Mouse (Mus musculus) intestine, postnatal 0 days (tissue): Measurements from ENCODE around the gene Rfx4. TPM values are rescaled to one million over a fixed set of nuclear protein-coding genes. Genes with fewer than 3 reads are reported as not detected.

Experiments used
- ATAC-seq: fragments of 200-750 bp; cut with Nextera tagmentation; 2 replicates; pipeline ENCODE4 v1.8.0; 2017; ENCODE audit warnings: mild to moderate bottlenecking, moderate TSS enrichment, moderate library complexity
- H3K27ac ChIP-seq: fragments of 300-500 bp; sonication (generic); 2 replicates; pipeline ENCODE4 v1.5.1; 2014; ENCODE audit warnings: mild to moderate bottlenecking, low read depth, low read length, moderate library complexity
- H3K27me3 ChIP-seq: fragments of 300-500 bp; sonication (generic); replicated peaks from 2 replicates; pipeline ENCODE4 v1.6.1; 2014; ENCODE audit warnings: low read length, mixed read lengths; ENCODE audit not compliant: control insufficient read depth, insufficient read depth
- H3K36me3 ChIP-seq: fragments of 300-500 bp; sonication (generic); 2 replicates; pipeline ENCODE4 v1.6.1; 2014; ENCODE audit warnings: mild to moderate bottlenecking, moderate library complexity; ENCODE audit not compliant: control insufficient read depth, insufficient read depth
- H3K4me1 ChIP-seq: fragments of 300-500 bp; sonication (generic); replicated peaks from 2 replicates; pipeline ENCODE4 v1.6.1; 2014; ENCODE audit warnings: antibody characterized with exemption, low read length, mixed read lengths; ENCODE audit not compliant: control insufficient read depth, insufficient read depth
- H3K4me2 ChIP-seq: fragments of 300-500 bp; sonication (generic); replicated peaks from 2 replicates; pipeline ENCODE4 v1.6.1; 2014; ENCODE audit warnings: low read depth, mild to moderate bottlenecking, moderate library complexity
- H3K4me3 ChIP-seq: fragments of 300-500 bp; sonication (generic); 2 replicates; pipeline ENCODE4 v1.5.1; 2014; ENCODE audit warnings: low read depth, low read length
- H3K9ac ChIP-seq: fragments of 300-500 bp; sonication (generic); 2 replicates; pipeline ENCODE4 v1.6.1; 2014; ENCODE audit warnings: mild to moderate bottlenecking, low read depth, low read length
- H3K9me3 ChIP-seq: fragments of 300-500 bp; sonication (generic); 2 replicates; pipeline ENCODE4 v1.6.1; 2016; ENCODE audit warnings: mixed run types; ENCODE audit not compliant: control insufficient read depth
- CTCF ChIP-seq: sonication (generic); IDR thresholded peaks from 2 replicates; pipeline ENCODE4 v1.5.1; 2016; ENCODE audit warnings: low read depth, mild to moderate bottlenecking, control low read depth, antibody characterized with exemption, moderate library complexity
- WGBS: fragments of 180-500 bp; shearing (Covaris S2); extraction: QIAGEN DNeasy Blood & Tissue Kit; methylation state at CpG from one replicate; pipeline ENCODE4 v1.1.7; 2014; 5-methylcytosine and 5-hydroxymethylcytosine counted together
- polyA plus RNA-seq: library from polyadenylated mRNA; unstranded; fragments of >200 nt; fragmentation: Nextera tagmentation; extraction: Ambion mirVana; gene quantifications from 2 replicates; pipeline ENCODE4 v1.2.1, GENCODE M21; 2015

Rfx4 gene
- polyA plus RNA-seq, 1 experiment from 2014 or later, result not detected

GRCm38 (mm10) chr10:84817086-84817869 lies 61.4 kb downstream of the Rfx4 start:
- no peak for ATAC-seq
- Histone ChIP-seq H3K27ac (no peak overlapping the region), H3K36me3 (no peaks in the 10 kb centered on the region), H3K9ac (no peak overlapping the region), H3K4me1 (no peaks in the 10 kb centered on the region), H3K4me3 (no peak overlapping the region), H3K27me3 (no peaks in the 10 kb centered on the region), H3K4me2 (no peak overlapping the region), H3K9me3 (no peaks in the 10 kb centered on the region)
- no peak for TF ChIP-seq CTCF
- WGBS, result 79% methylated on average over 7 of the region's 7 CpGs

DNA sequence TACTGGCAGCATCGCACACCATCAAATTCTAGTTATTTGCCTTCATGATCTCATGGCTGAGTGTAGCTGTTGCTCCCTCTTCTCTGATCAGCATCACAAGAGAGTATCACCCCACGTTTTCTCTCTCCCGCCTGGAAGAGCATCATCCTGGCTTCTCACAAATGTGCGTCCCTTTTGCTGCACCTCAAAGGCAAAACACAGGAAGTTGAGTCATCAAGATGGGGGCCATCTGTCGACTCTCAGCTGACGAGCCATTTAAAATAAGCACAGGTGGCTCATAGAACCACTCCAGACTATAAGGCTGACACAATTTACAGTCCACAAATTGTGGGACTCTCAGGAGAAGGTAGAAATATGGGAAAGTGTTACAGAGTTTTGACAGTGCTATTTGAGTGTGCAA lies 63.8 kb downstream of the Rfx4 start:
- WGBS, result 52% methylated on average over 6 of the region's 6 CpGs
- Histone ChIP-seq H3K27ac (no peak overlapping the region), H3K36me3 (no peaks in the 10 kb centered on the region), H3K27me3 (no peaks in the 10 kb centered on the region), H3K4me2 (no peak overlapping the region), H3K4me1 (no peaks in the 10 kb centered on the region), H3K4me3 (no peak overlapping the region), H3K9me3 (no peaks in the 10 kb centered on the region), H3K9ac (no peak overlapping the region)
- no peak for ATAC-seq
- TF ChIP-seq CTCF, result no peak

GRCm38 (mm10) chr10:84820230-84820629 lies 64.4 kb downstream of the Rfx4 start:
- Histone ChIP-seq H3K9ac (no peak overlapping the region), H3K4me3 (no peak overlapping the region), H3K27ac (no peak overlapping the region), H3K4me2 (no peak overlapping the region), H3K9me3 (no peaks in the 10 kb centered on the region), H3K27me3 (no peaks in the 10 kb centered on the region), H3K36me3 (no peaks in the 10 kb centered on the region), H3K4me1 (no peaks in the 10 kb centered on the region)
- TF ChIP-seq CTCF, result no peak
- WGBS, result 61% methylated on average over 3 of the region's 3 CpGs
- ATAC-seq, result no peak

GRCm38 (mm10) chr10:84822741-84823151 lies 66.9 kb downstream of the Rfx4 start:
- TF ChIP-seq CTCF, result no peak
- Histone ChIP-seq H3K36me3 (no peaks in the 10 kb centered on the region), H3K27ac (no peak overlapping the region), H3K4me1 (no peaks in the 10 kb centered on the region), H3K27me3 (no peaks in the 10 kb centered on the region), H3K4me2 (no peak overlapping the region), H3K9me3 (no peaks in the 10 kb centered on the region), H3K9ac (no peak overlapping the region), H3K4me3 (no peak overlapping the region)
- WGBS, result 64% methylated on average over 9 of the region's 9 CpGs
- no peak for ATAC-seq

GRCm38 (mm10) chr10:84823621-84824020 lies 67.8 kb downstream of the Rfx4 start:
- Histone ChIP-seq H3K27me3 (no peaks in the 10 kb centered on the region), H3K4me3 (no peak overlapping the region), H3K4me2 (no peak overlapping the region), H3K27ac (no peak overlapping the region), H3K9me3 (no peaks in the 10 kb centered on the region), H3K36me3 (no peaks in the 10 kb centered on the region), H3K9ac (no peak overlapping the region), H3K4me1 (no peaks in the 10 kb centered on the region)
- ATAC-seq, result no peak
- WGBS, result 42% methylated on average over 4 of the region's 4 CpGs
- TF ChIP-seq CTCF, result no peak

- H3K4me3 ChIP-seq, result no peak overlapping the region
- no peaks in the 10 kb centered on the region for H3K27me3 ChIP-seq
- no peak for TF ChIP-seq CTCF
- no peaks in the 10 kb centered on the region for H3K9me3 ChIP-seq
- no peaks in the 10 kb centered on the region for H3K36me3 ChIP-seq
- H3K27ac ChIP-seq, result no peak overlapping the region
- no peak for ATAC-seq
- no peaks in the 10 kb centered on the region for H3K4me1 ChIP-seq
- no peak overlapping the region for H3K9ac ChIP-seq
- WGBS, result 75% methylated on average over 8 of the region's 8 CpGs
- H3K4me2 ChIP-seq, result no peak overlapping the region
These were observed 73.1 kb downstream of the Rfx4 start for GRCm38 (mm10) chr10:84829009-84829408.
